Mouse (Mus musculus): ENCODE results near the gene Ugt1a7c.
"Not testable (repeated sequence)": the region's sequence is repeated elsewhere in the genome, so short reads cannot be mapped to it uniquely, and the experiment has no call there.

The Ugt1a7c gene

GRCm38 (mm10) chr1:88121521-88121920 lies 26.7 kb downstream of the Ugt1a7c start:
- not testable (repeated sequence) for DNase-seq

- not testable (repeated sequence) for DNase-seq
Measured at GRCm38 (mm10) chr1:88125827-88126360, 31.0 kb downstream of the Ugt1a7c start.

GRCm38 (mm10) chr1:88129091-88129490 lies 34.2 kb downstream of the Ugt1a7c start:
- not testable (repeated sequence) for DNase-seq

GRCm38 (mm10) chr1:88130223-88130622 lies 35.4 kb downstream of the Ugt1a7c start:
- not testable (repeated sequence) for DNase-seq

GRCm38 (mm10) chr1:88133908-88134456 lies 39.1 kb downstream of the Ugt1a7c start:
- no peak for DNase-seq

GRCm38 (mm10) chr1:88134457-88135011 lies 39.7 kb downstream of the Ugt1a7c start, which contains the start of gene Ugt1a6a:
Gene Ugt1a6a (plus strand): TSS chr1:88134809.
- not testable (repeated sequence) for DNase-seq

- DNase-seq: not testable (repeated sequence)
Measured at GRCm38 (mm10) chr1:88135229-88135904, 40.5 kb downstream of the Ugt1a7c start.

GRCm38 (mm10) chr1:88136646-88137045 lies 41.8 kb downstream of the Ugt1a7c start:
- DNase-seq: no peak

- no peak for DNase-seq
Measured at GRCm38 (mm10) chr1:88137264-88137663, 42.4 kb downstream of the Ugt1a7c start.

GRCm38 (mm10) chr1:88138145-88138544 lies 43.3 kb downstream of the Ugt1a7c start:
- DNase-seq: no peak

- not testable (repeated sequence) for DNase-seq
Measured at GRCm38 (mm10) chr1:88140492-88140891, 45.6 kb downstream of the Ugt1a7c start.

- DNase-seq: peak; percentile 59
Measured at GRCm38 (mm10) chr1:88143966-88144675, 49.3 kb downstream of the Ugt1a7c start.

- not testable (repeated sequence) for DNase-seq
Measured at GRCm38 (mm10) chr1:88145278-88145677, 50.4 kb downstream of the Ugt1a7c start.

- DNase-seq: not testable (repeated sequence)
Measured at GRCm38 (mm10) chr1:88150133-88150532, 55.3 kb downstream of the Ugt1a7c start.

GRCm38 (mm10) chr1:88158430-88158829 lies 63.6 kb downstream of the Ugt1a7c start:
- no peak for DNase-seq

GRCm38 (mm10) chr1:88165711-88166110 lies 70.8 kb downstream of the Ugt1a7c start, which contains the start of gene Ugt1a5:
Gene Ugt1a5 (plus strand): TSS chr1:88166012.
- no peak for DNase-seq

GRCm38 (mm10) chr1:88172190-88172589 lies 77.3 kb downstream of the Ugt1a7c start:
- DNase-seq: not testable (repeated sequence)

GRCm38 (mm10) chr1:88179657-88180056 lies 84.8 kb downstream of the Ugt1a7c start:
- DNase-seq: no peak

- DNase-seq: no peak
Measured at GRCm38 (mm10) chr1:88186325-88186935, 91.6 kb downstream of the Ugt1a7c start.

- DNase-seq: no peak
Measured at GRCm38 (mm10) chr1:88192136-88192535, 97.3 kb downstream of the Ugt1a7c start.

GRCm38 (mm10) chr1:88195687-88196086 lies 100.8 kb downstream of the Ugt1a7c start:
- DNase-seq: no peak

- no peak for DNase-seq
Measured at GRCm38 (mm10) chr1:88197443-88197842, 102.6 kb downstream of the Ugt1a7c start.

- DNase-seq: no peak
Measured at GRCm38 (mm10) chr1:88199996-88200395, 105.1 kb downstream of the Ugt1a7c start.

Measured in right cerebral cortex, postnatal 14 days (tissue).